Mouse (Mus musculus) heart, postnatal 0 days (tissue): ENCODE data around the gene Cybc1.

Source experiments
- CTCF ChIP-seq: IDR thresholded peaks from 2 replicates; pipeline ENCODE4 v1.5.1; 2016; ENCODE audit warnings: antibody characterized with exemption, control low read depth, low read depth
- EP300 ChIP-seq: IDR thresholded peaks from 2 replicates; pipeline ENCODE4 v1.6.1; 2016; ENCODE audit warnings: antibody characterized with exemption, low read depth

DNA sequence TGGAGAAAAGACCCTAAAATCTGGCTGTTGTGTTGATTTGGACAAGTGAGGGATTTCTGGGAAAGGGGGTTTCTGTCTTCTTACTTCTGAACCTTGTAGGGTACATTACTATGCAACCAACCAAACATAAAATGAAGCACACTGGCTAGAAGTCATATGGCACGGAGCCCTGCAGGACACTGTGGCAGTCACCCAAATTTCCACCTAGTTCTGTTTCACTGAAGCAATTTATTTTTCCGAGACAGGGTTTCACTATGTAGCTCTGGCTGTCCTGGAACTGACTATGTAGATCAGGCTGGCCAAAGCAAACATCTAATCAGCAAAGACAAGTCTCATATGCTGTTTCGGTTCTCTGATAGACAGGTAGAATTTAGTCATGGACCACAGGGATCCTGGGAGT lies 39.4 kb downstream of the Cybc1 start:
- no peak for TF ChIP-seq CTCF
- TF ChIP-seq EP300: no peak
